Mouse (Mus musculus) NIH3T3 (cell line): ENCODE measurements around the gene C730034F03Rik.

Experiments
- DNase-seq: peaks from one replicate; pipeline ENCODE4 v3.0.0-alpha.2; 2012; ENCODE audit warnings: low read depth

C730034F03Rik gene

DNA sequence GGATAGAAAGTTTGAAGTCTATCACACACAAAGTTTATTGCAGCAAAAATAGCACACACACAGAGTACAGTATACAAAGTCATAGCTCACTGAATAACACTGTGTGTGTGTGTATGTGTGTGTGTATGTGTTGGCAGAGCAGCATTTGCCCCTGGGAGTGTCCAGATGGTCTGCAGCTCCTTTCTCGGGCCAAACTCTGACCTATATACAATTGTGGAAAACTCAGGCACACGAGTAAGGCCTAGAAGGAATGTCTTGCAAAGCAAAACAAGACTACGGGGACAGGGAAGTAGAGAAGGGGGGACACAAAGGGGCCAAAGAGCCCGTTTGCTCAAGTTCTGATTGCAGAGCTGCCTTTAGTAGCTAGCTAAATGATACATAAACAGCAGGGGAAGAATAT lies 3.6 kb downstream of the C730034F03Rik start:
- no peak for DNase-seq

- no peak for DNase-seq
These were observed 4.7 kb downstream of the C730034F03Rik start for GRCm38 (mm10) chr15:89434136-89434535.

DNA sequence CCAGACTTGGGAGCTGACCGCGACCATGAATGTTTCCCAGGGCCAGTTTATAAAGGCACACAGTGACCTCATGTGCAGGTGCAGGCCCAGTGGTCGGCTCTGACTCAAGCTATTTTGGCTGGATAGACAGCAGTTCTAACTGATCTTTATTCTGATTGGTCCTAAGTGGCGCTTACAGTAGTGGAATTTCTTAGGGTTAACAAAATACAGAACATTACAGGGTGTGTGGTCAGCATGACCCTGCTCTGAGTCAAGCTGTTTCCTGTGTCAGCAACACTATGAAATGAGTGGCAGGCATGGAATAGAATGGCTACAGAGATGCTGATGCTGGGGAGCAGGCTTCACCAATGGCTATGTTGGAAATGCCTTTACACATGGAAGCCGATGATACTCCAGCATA lies 6.5 kb downstream of the C730034F03Rik start:
- no peak for DNase-seq

- peak; percentile 56 for DNase-seq
These were observed 13.2 kb downstream of the C730034F03Rik start for GRCm38 (mm10) chr15:89442486-89443070.

- peak; percentile 60 for DNase-seq
These were observed 23.8 kb downstream of the C730034F03Rik start for GRCm38 (mm10) chr15:89452906-89453864.

GRCm38 (mm10) chr15:89453865-89454478 lies 24.6 kb downstream of the C730034F03Rik start, which contains the start of gene Mapk8ip2:
Mapk8ip2 (plus strand) TSS chr15:89453913.
- no peak for DNase-seq

- DNase-seq = no peak
These were observed 25.5 kb downstream of the C730034F03Rik start for GRCm38 (mm10) chr15:89454857-89455256.

GRCm38 (mm10) chr15:89455642-89456041 lies 26.3 kb downstream of the C730034F03Rik start:
- DNase-seq = no peak

- no peak for DNase-seq
These were observed 29.6 kb downstream of the C730034F03Rik start for GRCm38 (mm10) chr15:89458942-89459341.

DNA sequence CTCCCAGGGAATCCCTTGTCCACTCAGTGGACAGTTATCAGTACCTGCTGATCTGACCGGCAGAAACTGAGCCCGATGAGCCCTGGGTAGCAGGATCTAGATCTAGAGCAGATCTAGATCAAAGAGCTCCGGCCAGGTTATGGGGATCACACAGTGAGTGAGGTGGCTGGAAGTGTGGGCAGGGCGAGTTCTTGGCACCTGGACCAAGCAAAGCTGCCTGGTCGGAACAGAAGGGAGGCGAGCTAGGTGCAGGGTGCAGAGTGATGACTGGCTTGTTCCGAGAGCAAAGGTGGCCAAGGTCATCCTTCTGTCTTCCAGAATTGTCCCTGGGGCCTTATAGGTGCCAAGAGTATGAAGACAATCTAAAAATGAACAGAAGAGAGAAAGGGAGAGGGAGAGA lies 30.4 kb downstream of the C730034F03Rik start:
- no peak for DNase-seq

GRCm38 (mm10) chr15:89460298-89460697 lies 30.9 kb downstream of the C730034F03Rik start:
- DNase-seq = no peak

DNA sequence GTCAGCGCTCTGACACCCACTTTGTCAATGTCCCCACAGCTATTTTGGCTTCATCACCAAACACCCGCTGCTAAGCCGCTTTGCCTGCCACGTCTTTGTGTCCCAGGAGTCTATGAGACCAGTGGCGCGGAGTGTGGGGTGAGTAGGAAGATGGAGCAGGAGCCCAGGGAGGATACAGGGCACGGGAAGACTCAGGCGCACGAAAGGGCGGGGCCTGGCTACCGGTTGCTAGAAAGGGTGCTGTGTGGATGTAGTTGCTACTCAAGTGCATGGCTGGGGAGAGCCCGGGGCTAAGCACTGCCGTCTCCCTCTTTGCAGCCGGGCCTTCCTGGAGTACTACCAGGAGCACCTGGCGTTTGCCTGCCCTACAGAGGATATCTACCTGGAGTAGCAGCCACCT lies 31.9 kb downstream of the C730034F03Rik start:
- DNase-seq = no peak

- no peak for DNase-seq
These were observed 32.8 kb downstream of the C730034F03Rik start for GRCm38 (mm10) chr15:89462176-89462575.

GRCm38 (mm10) chr15:89463334-89464235 lies 34.2 kb downstream of the C730034F03Rik start:
- peak; percentile 62 for DNase-seq

- no peak for DNase-seq
These were observed 35.7 kb downstream of the C730034F03Rik start for GRCm38 (mm10) chr15:89465052-89465451.

DNA sequence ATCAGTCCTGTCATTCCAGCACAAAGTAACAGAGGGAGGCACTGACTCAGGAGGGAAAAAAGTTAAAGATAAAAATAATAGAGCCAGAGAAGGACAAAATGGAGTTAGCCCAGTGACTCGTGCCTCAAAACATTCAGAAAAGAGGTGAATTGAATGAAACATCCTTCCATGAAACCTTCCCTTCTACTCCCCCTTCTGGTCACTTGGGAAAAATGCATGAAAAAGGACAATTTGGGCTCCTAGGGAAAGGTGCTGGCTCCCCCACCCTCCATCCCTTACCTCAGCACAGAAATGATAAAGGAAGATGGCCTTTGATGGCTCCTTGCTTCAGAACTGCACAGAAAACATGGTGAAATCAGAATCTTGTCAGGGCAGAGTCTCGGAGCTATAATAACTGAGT lies 39.2 kb downstream of the C730034F03Rik start:
- DNase-seq = peak; percentile 77

GRCm38 (mm10) chr15:89471476-89471875 lies 42.1 kb downstream of the C730034F03Rik start:
- no peak for DNase-seq

GRCm38 (mm10) chr15:89473370-89473769 lies 44.0 kb downstream of the C730034F03Rik start:
- no peak for DNase-seq

- DNase-seq = no peak
These were observed 44.5 kb downstream of the C730034F03Rik start for GRCm38 (mm10) chr15:89473921-89474320.

DNA sequence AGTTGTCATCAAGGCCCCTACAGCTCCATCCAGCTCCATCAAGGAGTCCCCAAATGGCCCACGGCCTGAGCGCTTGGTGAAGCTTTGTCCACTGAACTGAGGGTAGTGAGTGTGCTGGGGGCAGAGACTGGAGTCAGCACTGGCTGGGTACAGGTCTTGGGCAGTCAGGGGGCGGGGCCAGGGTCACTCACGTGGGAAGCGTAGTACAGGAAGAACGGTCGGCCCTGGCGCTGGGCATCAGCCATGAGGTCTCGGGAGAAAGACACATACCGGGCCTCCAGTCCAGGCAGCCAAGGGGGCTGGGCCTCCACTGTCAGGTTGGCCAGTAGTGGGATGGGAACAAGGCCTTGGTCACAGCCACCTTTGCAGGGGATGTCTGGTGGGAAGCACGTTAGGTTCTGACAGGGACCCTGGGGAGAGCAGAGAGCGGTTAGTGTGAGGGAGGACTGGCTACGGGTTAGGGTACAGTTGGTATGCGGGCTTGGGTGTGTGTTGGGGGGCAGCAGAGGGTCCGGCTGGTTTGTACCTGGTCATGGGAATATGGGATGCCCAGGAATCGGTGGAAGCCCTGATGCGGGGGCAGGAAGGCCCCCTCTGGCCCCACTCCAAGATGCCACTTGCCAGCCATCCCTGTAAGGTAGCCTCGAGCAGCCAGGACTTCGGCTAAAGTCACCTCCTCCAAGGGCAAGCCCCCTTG lies 45.4 kb downstream of the C730034F03Rik start:
- DNase-seq = no peak

GRCm38 (mm10) chr15:89475293-89475600 lies 45.9 kb downstream of the C730034F03Rik start:
- DNase-seq = no peak
